9 mouse cellular contexts compared by ENCODE assay signal in the genomic region with DNA sequence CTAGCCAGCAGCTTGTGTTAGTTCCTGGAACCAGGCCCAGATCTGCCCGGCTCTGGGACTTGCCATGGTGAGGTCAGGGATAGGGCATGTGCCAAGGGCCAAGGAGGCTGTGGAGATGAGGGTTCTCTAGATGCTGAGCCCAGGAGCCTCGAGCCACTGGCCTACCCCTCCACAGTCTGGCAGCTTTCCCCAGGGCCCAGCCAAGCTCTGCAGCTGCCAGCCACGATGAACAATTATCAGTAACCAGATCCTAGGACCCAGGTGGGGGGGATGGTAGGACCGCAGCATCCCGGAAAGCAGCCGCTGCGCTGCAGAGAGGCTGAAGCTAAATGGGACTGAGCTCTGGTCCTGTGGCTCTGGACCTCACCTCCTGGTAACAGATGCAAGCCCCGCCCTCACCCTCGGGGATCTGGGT. TPM values are rescaled to one million over a fixed set of nuclear protein-coding genes. Genes with fewer than 3 reads are reported as not detected.
DNase-seq lines count a peak whose midpoint lies in the region; ATAC-seq and TF ChIP-seq lines count a peak whose summit lies in the region.
"Had no signal": no experiment of that assay in that cellular context is flagged by ENCODE, and none has a peak within 500 bp of the region (broad histone marks: within the 10 kb centered on the region; RNA-seq: fewer than 3 reads in every experiment).

No protein-coding gene starts in this region.

- no peak for TF ChIP-seq POLR2A in cerebellum, adult 2 months (IDR thresholded peaks at IDR 0.05; ENCODE audit: borderline replicate concordance, insufficient read depth, low read length)

- no peak overlapping the region for H3K4me2 ChIP-seq in midbrain, embryonic 13.5 days (replicated peaks)

- H3K9me3 ChIP-seq in midbrain, embryonic 13.5 days, result no peaks in the 10 kb centered on the region
- no peaks in the 10 kb centered on the region for H3K9me3 ChIP-seq in midbrain, embryonic 10.5 days (replicated peaks)

- TF ChIP-seq CTCF in cerebellum, adult 2 months (IDR thresholded peaks at IDR 0.05; ENCODE audit: borderline replicate concordance, insufficient read depth, low read depth, low read length), result no peak

- H3K4me3 ChIP-seq in cerebellum, adult 2 months (replicated peaks; ENCODE audit: insufficient read depth, low read depth, low read length), result no peak overlapping the region
- no peak overlapping the region for H3K4me3 ChIP-seq in midbrain, embryonic 13.5 days (replicated peaks)
- no peak overlapping the region for H3K4me3 ChIP-seq in midbrain, embryonic 10.5 days

- H3K36me3 ChIP-seq in midbrain, embryonic 13.5 days, result peaks cover 6% of the 10 kb centered on the region
- H3K36me3 ChIP-seq in midbrain, embryonic 10.5 days, result peaks cover 50% of the 10 kb centered on the region

- H3K27me3 ChIP-seq in cerebellum, adult 2 months (ENCODE audit: control insufficient read depth, insufficient read depth, low read length), result no peaks in the 10 kb centered on the region
- H3K27me3 ChIP-seq in midbrain, embryonic 13.5 days, result peaks cover 28% of the 10 kb centered on the region
- H3K27me3 ChIP-seq in midbrain, embryonic 10.5 days (ENCODE audit: low read depth, poor library complexity, severe bottlenecking), result peaks cover 64% of the 10 kb centered on the region

- no peak overlapping the region for H3K9ac ChIP-seq in midbrain, embryonic 13.5 days (replicated peaks)

- no peak overlapping the region for H3K27ac ChIP-seq in cerebellum, adult 2 months (ENCODE audit: insufficient read depth, low read length)
- H3K27ac ChIP-seq in midbrain, embryonic 13.5 days, result no peak overlapping the region
- H3K27ac ChIP-seq in midbrain, embryonic 10.5 days (replicated peaks), result no peak overlapping the region

- peak; percentile 35 to 42 for DNase-seq in cerebellum, adult 2 months
- DNase-seq in cerebellum, adult 11-12 months, result no peak
- DNase-seq in midbrain, embryonic 10.5 days (ENCODE audit: low spot score), result no peak
- DNase-seq in gastrocnemius, postnatal 10 days, result peak; percentile 46
- DNase-seq in kidney, postnatal 14 days, result peak; percentile 74
- peak; percentile 51 for DNase-seq in right cerebral cortex, postnatal 14 days
- DNase-seq in T-cell, adult 2 months (ENCODE audit: low spot score), result no peak

- peaks cover 13% of the 10 kb centered on the region for H3K4me1 ChIP-seq in cerebellum, adult 2 months (ENCODE audit: control insufficient read depth, insufficient read depth, low read length)
- peaks cover 26% of the 10 kb centered on the region for H3K4me1 ChIP-seq in midbrain, embryonic 13.5 days (replicated peaks)
- peaks cover 32% of the 10 kb centered on the region for H3K4me1 ChIP-seq in midbrain, embryonic 10.5 days

- WGBS in cerebellum, adult 2 months, result 6% methylated on average over 9 of the region's 9 CpGs
- WGBS in midbrain, embryonic 13.5 days, result 17% methylated on average over 9 of the region's 9 CpGs
- WGBS in midbrain, embryonic 10.5 days, result 24% methylated on average over 9 of the region's 9 CpGs

- ATAC-seq in midbrain, embryonic 13.5 days, result peak; percentile 61; the same call in 1 of the 2 replicates

RNA-seq across cellular contexts. Expression of a gene that starts 15.9 kb away (rescaled TPM):
- 0.43 and 0.51 TPM in 2 replicates for polyA plus RNA-seq in cerebellum, adult 2 months (2012; rRNA removed)
- polyA plus RNA-seq in midbrain, embryonic 13.5 days (2015; fragmentation: Nextera tagmentation; extraction: Ambion mirVana), result not detected in 2 replicates
- polyA plus RNA-seq in midbrain, embryonic 10.5 days (2016; fragmentation: Nextera tagmentation; extraction: Ambion mirVana), result 0.36 and 0.51 TPM in 2 replicates
- total RNA-seq in gastrocnemius, postnatal 10 days (2021), result 100 to 1,000 TPM; 260 to 321 TPM
- total RNA-seq: layer of hippocampus, adult 18-20 months had no signal

RNA-seq across cellular contexts. Expression of a gene that starts 21.2 kb away (rescaled TPM):
- polyA plus RNA-seq in cerebellum, adult 2 months (2012; rRNA removed), result 12.5 and 12.9 TPM in 2 replicates
- 9.2 and 11.2 TPM in 2 replicates for polyA plus RNA-seq in midbrain, embryonic 13.5 days (2015; fragmentation: Nextera tagmentation; extraction: Ambion mirVana)
- polyA plus RNA-seq in midbrain, embryonic 10.5 days (2016; fragmentation: Nextera tagmentation; extraction: Ambion mirVana), result 30.9 and 33.9 TPM in 2 replicates
- 10 to 100 TPM in 1 of 2 experiments, 1 to 10 TPM in 1; 4.1 to 11.8 TPM for total RNA-seq in gastrocnemius, postnatal 10 days (2021)

Comparison
In these comparisons a context has a peak if more than half of its experiments do, and no peak if none do; other contexts are left out.
1. DNase-seq: peak in cerebellum, adult 2 months (2 of 2), gastrocnemius, postnatal 10 days (single experiment), kidney, postnatal 14 days (single experiment) and right cerebral cortex, postnatal 14 days (single experiment); none in cerebellum, adult 11-12 months (single experiment), midbrain, embryonic 10.5 days (single experiment) and T-cell, adult 2 months (single experiment).